ENCODE assay signal across 30 mouse cellular contexts in the genomic region with DNA sequence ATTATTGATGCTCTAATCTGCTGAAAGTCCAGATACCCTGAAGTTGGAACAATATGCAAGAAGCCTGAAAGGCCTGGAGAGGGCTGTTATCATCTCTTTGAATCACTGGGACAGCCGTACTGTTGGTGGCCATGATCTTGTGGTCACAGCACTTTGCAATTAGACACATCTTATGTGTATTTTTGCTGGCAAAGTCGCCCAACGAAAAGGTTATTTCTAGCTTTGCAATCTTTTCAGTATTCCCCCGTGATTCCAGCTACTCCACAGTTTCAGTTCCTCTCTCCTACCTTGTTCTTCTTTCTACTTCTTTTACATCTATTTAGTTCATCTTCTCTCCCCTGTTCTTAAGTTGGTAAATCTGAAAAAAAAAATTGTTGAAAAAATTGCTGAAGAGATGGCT. TPM values are rescaled to one million over a fixed set of nuclear protein-coding genes. Genes with fewer than 3 reads are reported as not detected.
A peak's percentile ranks its signal among the peaks of the same experiment; 100 is the strongest.
DNase-seq lines count a peak whose midpoint lies in the region; ATAC-seq and TF ChIP-seq lines count a peak whose summit lies in the region.
"Had no signal": no experiment of that assay in that cellular context is flagged by ENCODE, and none has a peak within 500 bp of the region (broad histone marks: within the 10 kb centered on the region; RNA-seq: fewer than 3 reads in every experiment).

No protein-coding gene starts in this region.

- no peaks in the 10 kb centered on the region for H3K79me2 ChIP-seq in macrophage (ENCODE audit: inconsistent target)

- peaks cover 50% of the 10 kb centered on the region for H3K4me1 ChIP-seq in midbrain, embryonic 10.5 days
- H3K4me1 ChIP-seq in midbrain, postnatal 0 days (ENCODE audit: insufficient read depth, low read length), result peaks cover 4% of the 10 kb centered on the region; the same call in 1 of the 2 replicates
- H3K4me1 ChIP-seq in bone marrow macrophage, adult 2 months (ENCODE audit: control insufficient read depth, insufficient read depth, low read length), result peaks cover 22% of the 10 kb centered on the region

- ATAC-seq in midbrain, postnatal 0 days (ENCODE audit: low FRiP score), result no peak
- ATAC-seq: activated CD4-positive, CD25-positive, alpha-beta regulatory T cell, adult 4 months; CD4-positive, CD25-positive, alpha-beta regulatory T cell, adult 4 months; forebrain, embryonic 14.5 days; forebrain, embryonic 16.5 days; Patski had no signal

- H3K9me3 ChIP-seq in midbrain, embryonic 10.5 days (replicated peaks), result no peaks in the 10 kb centered on the region
- H3K9me3 ChIP-seq in midbrain, postnatal 0 days (ENCODE audit: low read length), result no peaks in the 10 kb centered on the region
- H3K9me3 ChIP-seq: embryonic facial prominence, embryonic 13.5 days; embryonic facial prominence, embryonic 15.5 days; forebrain, embryonic 10.5 days; forebrain, embryonic 12.5 days; G1E had no signal

- no peak for TF ChIP-seq POLR2A in bone marrow macrophage, adult 2 months (IDR thresholded peaks at IDR 0.05; ENCODE audit: borderline replicate concordance, low read depth, low read length)

- H3K27ac ChIP-seq in midbrain, embryonic 10.5 days (replicated peaks), result 0 out of 2 replicates have a peak overlapping the region, but pooled peaks have one; percentile 6
- H3K27ac ChIP-seq in midbrain, postnatal 0 days (ENCODE audit: low read depth, low read length), result no peak overlapping the region
- peak overlapping the region; percentile 35 for H3K27ac ChIP-seq in bone marrow macrophage, adult 2 months (ENCODE audit: insufficient read depth, low read depth, low read length)
- peak overlapping the region; percentile 35 for H3K27ac ChIP-seq in macrophage
- H3K27ac ChIP-seq: embryonic facial prominence, embryonic 13.5 days; embryonic facial prominence, embryonic 15.5 days; forebrain, embryonic 10.5 days; forebrain, embryonic 12.5 days had no signal

- H3K9ac ChIP-seq in midbrain, postnatal 0 days (replicated peaks; ENCODE audit: low read length, poor library complexity, severe bottlenecking), result no peak overlapping the region
- H3K9ac ChIP-seq: embryonic facial prominence, embryonic 13.5 days; embryonic facial prominence, embryonic 15.5 days; forebrain, embryonic 12.5 days had no signal

- peak; percentile 79 for DNase-seq in heart, adult 11 months
- DNase-seq in heart, postnatal 25 days (ENCODE audit: low spot score), result no peak
- DNase-seq in midbrain, embryonic 10.5 days (ENCODE audit: low spot score), result no peak
- no peak for DNase-seq in midbrain, postnatal 0 days (ENCODE audit: low spot score)
- no peak for DNase-seq in layer of hippocampus, adult 8-10 months (ENCODE audit: low spot score in 2 of 2)
- DNase-seq: adrenal gland, adult 8-10 months; adrenal gland, postnatal 14 days; adrenal gland, postnatal 36 days; B cell, adult 2 months; cerebellum, adult 11 months; cerebellum, adult 18-20 months; cerebellum, adult 8-10 months; cerebellum, adult 9-11 months; cerebellum, postnatal 14 days; cerebellum, postnatal 36 days; embryo, embryonic 11 days had no signal

- no peaks in the 10 kb centered on the region for H3K36me3 ChIP-seq in midbrain, embryonic 10.5 days
- no peaks in the 10 kb centered on the region for H3K36me3 ChIP-seq in midbrain, postnatal 0 days (ENCODE audit: insufficient read depth, low read length)
- H3K36me3 ChIP-seq in macrophage (ENCODE audit: inconsistent target), result no peaks in the 10 kb centered on the region
- H3K36me3 ChIP-seq: embryonic facial prominence, embryonic 13.5 days; embryonic facial prominence, embryonic 15.5 days; forebrain, embryonic 10.5 days; forebrain, embryonic 12.5 days; G1E had no signal

- intact Hi-C loops in heart, postnatal 25 days (cut with DNase I), result loop anchor here (5.0 kb wide), 1 partner anchor 71 kb away; no protein-coding TSS in a partner anchor

- no peak for TF ChIP-seq CTCF in midbrain, postnatal 0 days (IDR thresholded peaks at IDR 0.05)
- TF ChIP-seq CTCF in bone marrow macrophage, adult 2 months (IDR thresholded peaks at IDR 0.05; ENCODE audit: low read depth, low read length), result no peak

- H3K4me3 ChIP-seq in midbrain, embryonic 10.5 days, result no peak overlapping the region
- H3K4me3 ChIP-seq in midbrain, postnatal 0 days (ENCODE audit: low read depth, low read length), result no peak overlapping the region
- H3K4me3 ChIP-seq in bone marrow macrophage, adult 2 months (ENCODE audit: insufficient read depth, low read length), result no peak overlapping the region
- H3K4me3 ChIP-seq in macrophage (ENCODE audit: inconsistent target), result no peak overlapping the region
- H3K4me3 ChIP-seq: embryonic facial prominence, embryonic 13.5 days; embryonic facial prominence, embryonic 15.5 days; erythroblast, embryonic 14.5 days; forebrain, embryonic 10.5 days; forebrain, embryonic 12.5 days had no signal

- 81% methylated on average over 4 of the region's 4 CpGs for WGBS in midbrain, embryonic 10.5 days
- 89% methylated on average over 4 of the region's 4 CpGs for WGBS in midbrain, postnatal 0 days
- WGBS in macrophage (ENCODE audit: missing documents), result 6% methylated on average over 4 of the region's 4 CpGs

- H3K4me2 ChIP-seq in midbrain, postnatal 0 days (ENCODE audit: low read depth, low read length, poor library complexity, severe bottlenecking), result no peak overlapping the region
- H3K4me2 ChIP-seq: embryonic facial prominence, embryonic 13.5 days; embryonic facial prominence, embryonic 15.5 days; forebrain, embryonic 12.5 days had no signal

- H3K27me3 ChIP-seq in midbrain, embryonic 10.5 days (ENCODE audit: low read depth, poor library complexity, severe bottlenecking), result peaks cover 13% of the 10 kb centered on the region
- no peaks in the 10 kb centered on the region for H3K27me3 ChIP-seq in midbrain, postnatal 0 days (ENCODE audit: insufficient read depth, low read length)
- H3K27me3 ChIP-seq: CH12.LX; embryonic facial prominence, embryonic 13.5 days; embryonic facial prominence, embryonic 15.5 days; Patski had no signal

RNA-seq across cellular contexts. Expression of a gene that starts 26.0 kb away (rescaled TPM):
- 1 to 10 TPM; 5.3 to 7.2 TPM for total RNA-seq in heart, postnatal 25 days (2021)
- 3.5 and 6.6 TPM in 2 replicates for polyA plus RNA-seq in midbrain, embryonic 10.5 days (2016; fragmentation: Nextera tagmentation; extraction: Ambion mirVana)
- total RNA-seq in midbrain, postnatal 0 days (2014; rRNA removed), result 48.8 and 57.4 TPM in 2 replicates
- 17.7 and 19.6 TPM in 2 replicates for polyA plus RNA-seq in midbrain, postnatal 0 days (2015; fragmentation: Nextera tagmentation; extraction: Ambion mirVana)
- 0.46 and 1.2 TPM in 2 replicates for polyA plus RNA-seq in bone marrow macrophage, adult 2 months (2012; ENCODE audit: insufficient read depth, insufficient read length, missing spikeins)
- 10 to 100 TPM in 1 of 26 experiments, 1 to 10 TPM in 25; 1.1 to 11.6 (median 3.5) TPM for total RNA-seq in macrophage (2018; cell fraction: chromatin; rRNA removed)
- 1 to 10 TPM in 23 of 26 experiments, under 1 TPM in 3; 0.78 to 2.7 (median 1.5) TPM for total RNA-seq in macrophage (2018; cell fraction: cytosol; rRNA removed)
- 10 to 100 TPM in 1 of 26 experiments, 1 to 10 TPM in 25; 2.3 to 14.5 (median 5.0) TPM for total RNA-seq in macrophage (2018; cell fraction: nucleus; rRNA removed)
- polyA plus RNA-seq in macrophage (2018), result 0.46 to 2.3 TPM (median 1.3 TPM) in 3 replicates
- 10 to 100 TPM; 69.2 to 92.1 (median 76.4) TPM for total RNA-seq in layer of hippocampus, adult 8-10 months (2022)
- polyA plus RNA-seq: G1E had no signal
